Mouse (Mus musculus) liver, postnatal 0 days (tissue): ENCODE results near the gene Npcd.

Source experiments
- CTCF ChIP-seq: sonication (generic); IDR thresholded peaks from 2 replicates; pipeline ENCODE4 v1.5.1; 2016; ENCODE audit warnings: antibody characterized with exemption, low read depth
- EP300 ChIP-seq: IDR thresholded peaks from 2 replicates; pipeline ENCODE4 v1.6.1; 2016; ENCODE audit warnings: antibody characterized with exemption, low read depth, mild to moderate bottlenecking

DNA sequence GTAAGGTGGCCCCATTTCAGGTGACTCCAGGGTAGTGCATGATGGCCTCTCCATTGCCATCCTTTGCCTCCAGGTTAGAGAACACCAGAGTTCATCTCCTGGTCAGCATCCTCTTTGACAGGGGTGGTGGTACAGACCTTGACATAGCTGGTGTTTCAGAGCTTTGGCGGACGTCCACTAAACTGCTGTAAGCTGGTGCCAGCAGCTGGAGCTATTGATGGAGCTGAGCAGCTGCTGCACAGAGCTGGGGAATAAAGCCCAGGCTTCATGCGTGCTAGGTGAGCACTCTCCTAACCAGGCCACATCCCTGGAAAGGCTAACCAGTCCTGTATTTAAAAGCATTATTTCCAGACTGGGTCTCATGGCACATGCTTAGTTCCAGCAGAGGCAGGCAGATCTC, 46.4 kb upstream of the Npcd start:
- TF ChIP-seq CTCF = no peak
- TF ChIP-seq EP300 = no peak
